In the genomic region with DNA sequence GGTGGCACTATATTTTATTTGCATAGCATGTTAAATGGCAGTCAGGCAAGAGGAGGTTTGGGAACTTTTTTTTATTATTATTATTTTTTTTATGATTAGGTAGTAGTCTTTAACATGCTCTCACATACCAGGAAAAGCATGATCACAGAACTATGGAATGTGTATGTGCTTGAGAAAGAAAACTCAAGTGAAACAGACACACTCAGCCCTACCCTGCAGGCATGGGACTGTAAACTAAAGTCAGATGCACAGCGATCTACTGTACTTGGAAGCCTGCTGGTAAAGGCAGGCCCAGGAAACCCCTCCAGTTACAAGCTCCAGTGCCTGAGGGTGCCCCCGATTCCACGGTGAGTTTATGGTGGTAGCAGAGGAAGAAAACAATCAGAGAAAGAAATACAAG, we compare ENCODE assay signal across 14 mouse cellular contexts.
"Had no signal": no experiment of that assay in that cellular context is flagged by ENCODE, and none has a peak within 500 bp of the region (broad histone marks: within the 10 kb centered on the region; RNA-seq: fewer than 3 reads in every experiment).

No protein-coding gene starts in this region.

- H3K4me3 ChIP-seq: layer of hippocampus, adult 2 months; midbrain, embryonic 13.5 days; myocyte; neural tube, embryonic 15.5 days had no signal

- H3K27me3 ChIP-seq: midbrain, embryonic 13.5 days had no signal

- DNase-seq: kidney, adult 11 months; kidney, adult 9 months; kidney, postnatal 4 days; lung, adult 18-20 months; lung, postnatal 14 days; right cerebral cortex, adult 18-20 months; right cerebral cortex, postnatal 25 days; thymus, postnatal 4 days had no signal

- H3K4me2 ChIP-seq: midbrain, embryonic 13.5 days; neural tube, embryonic 15.5 days had no signal

- ATAC-seq: midbrain, embryonic 13.5 days had no signal

- H3K9me3 ChIP-seq: midbrain, embryonic 13.5 days; neural tube, embryonic 15.5 days had no signal

- H3K36me3 ChIP-seq: midbrain, embryonic 13.5 days; neural tube, embryonic 15.5 days had no signal

- H3K27ac ChIP-seq: kidney, postnatal 0 days; layer of hippocampus, adult 2 months; liver, embryonic 14.5 days; midbrain, embryonic 13.5 days; neural tube, embryonic 15.5 days had no signal

- H3K9ac ChIP-seq: liver, embryonic 14.5 days; midbrain, embryonic 13.5 days; neural tube, embryonic 15.5 days had no signal
